Mouse (Mus musculus): ENCODE measurements around the gene Arfgap3. TPM values are rescaled to one million over a fixed set of nuclear protein-coding genes. Genes with fewer than 3 reads are reported as not detected.
"Not testable (repeated sequence)": the region's sequence is repeated elsewhere in the genome, so short reads cannot be mapped to it uniquely, and the experiment has no call there.

The Arfgap3 gene
- polyA plus RNA-seq, 1 experiment from 2014 or later: 37.1 TPM

DNA sequence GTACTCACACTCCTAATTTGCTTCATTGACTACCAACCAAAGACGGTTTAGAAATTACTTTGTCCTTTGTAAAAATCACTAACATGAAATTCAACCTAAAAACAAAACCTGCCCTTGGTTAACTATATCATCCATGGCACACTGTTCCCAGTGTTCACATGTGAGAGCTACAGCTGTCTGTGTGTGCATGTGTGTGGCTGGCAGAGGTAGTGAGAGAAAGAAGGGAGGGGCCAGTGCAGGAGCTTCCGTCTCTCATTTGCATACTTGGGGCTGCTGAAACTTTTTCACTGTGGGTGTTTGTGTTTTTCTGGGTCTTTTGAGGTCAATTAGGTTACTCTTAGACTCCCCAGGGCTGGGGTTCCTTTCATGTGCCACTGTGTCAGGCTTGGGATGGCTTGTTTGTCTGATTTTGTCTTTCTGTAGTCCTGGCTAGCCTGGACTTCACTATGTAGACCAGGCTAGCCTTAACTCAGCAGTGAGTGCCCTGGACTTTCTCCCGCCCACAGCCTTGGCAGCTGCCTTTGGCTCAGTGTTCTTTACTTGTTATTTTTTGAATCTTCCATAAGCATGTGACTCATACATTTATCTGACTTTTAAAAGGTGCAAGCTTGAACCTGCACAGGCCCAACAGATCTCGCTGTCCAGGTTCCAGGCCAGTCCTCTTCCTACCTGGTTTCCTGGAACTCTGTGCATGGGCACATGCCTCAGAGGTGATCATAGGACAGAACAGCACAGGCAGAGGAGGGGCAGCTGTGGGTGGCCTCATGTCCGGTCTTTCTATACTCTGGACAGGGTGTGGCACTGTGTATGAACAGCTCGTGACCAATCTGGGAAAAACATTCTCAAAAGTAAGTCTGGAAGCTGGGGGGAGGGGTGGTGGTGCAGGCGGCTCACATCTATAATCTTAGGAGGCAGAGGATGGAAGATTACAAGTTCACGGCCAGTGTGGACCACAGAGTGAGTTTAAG, 11.9 kb downstream of the Arfgap3 start:
- Histone ChIP-seq H3K27me3 (ENCODE audit: control insufficient read depth, insufficient read depth, low read length) (no peaks in the 10 kb centered on the region), H3K27ac (ENCODE audit: low read depth, low read length) (no peak overlapping the region), H3K4me1 (ENCODE audit: control insufficient read depth, insufficient read depth, low read length) (no peaks in the 10 kb centered on the region), H3K9me3 (ENCODE audit: control insufficient read depth, low read length) (no peaks in the 10 kb centered on the region), H3K9ac (ENCODE audit: low read length) (no peak overlapping the region), H3K4me3 (ENCODE audit: low read depth, low read length) (no peak overlapping the region), H3K4me2 (ENCODE audit: low read depth) (no peak overlapping the region), H3K36me3 (ENCODE audit: control insufficient read depth, insufficient read depth, low read length) (no peaks in the 10 kb centered on the region)
- no peak for ATAC-seq (ENCODE audit: insufficient read depth, low FRiP score, low TSS enrichment)
- no peak for DNase-seq (ENCODE audit: low spot score)
- WGBS: 86% methylated on average over 8 of the region's 8 CpGs

DNA sequence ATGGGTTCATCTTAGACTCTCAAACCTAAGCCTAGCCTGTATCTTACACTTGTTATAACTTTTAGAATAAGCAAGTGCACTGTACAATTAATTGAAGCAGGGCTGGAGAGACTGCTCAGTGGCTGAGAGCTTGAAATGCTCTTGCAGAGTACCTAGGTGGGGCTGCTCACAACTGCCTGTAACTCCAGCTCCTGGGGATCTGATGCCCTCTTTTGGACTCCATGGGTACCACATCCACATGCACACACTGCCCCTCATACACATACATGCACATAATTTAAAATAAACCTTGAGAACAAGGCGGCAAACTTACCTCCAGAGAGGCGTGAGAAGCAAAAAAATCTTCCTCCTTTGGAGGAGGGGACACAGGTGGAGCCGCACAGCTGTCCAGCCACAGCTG, 17.7 kb downstream of the Arfgap3 start:
- no peaks in the 10 kb centered on the region for H3K27me3 ChIP-seq (ENCODE audit: control insufficient read depth, insufficient read depth, low read length)
- no peaks in the 10 kb centered on the region for H3K4me1 ChIP-seq (ENCODE audit: control insufficient read depth, insufficient read depth, low read length)
- 80% methylated on average over 3 of the region's 3 CpGs for WGBS
- H3K9me3 ChIP-seq (ENCODE audit: control insufficient read depth, low read length): no peaks in the 10 kb centered on the region
- no peak for DNase-seq (ENCODE audit: low spot score)
- no peak overlapping the region for H3K4me3 ChIP-seq (ENCODE audit: low read depth, low read length)
- no peak for ATAC-seq (ENCODE audit: insufficient read depth, low FRiP score, low TSS enrichment)
- no peak overlapping the region for H3K27ac ChIP-seq (ENCODE audit: low read depth, low read length)
- peaks cover 2% of the 10 kb centered on the region; the same call in 1 of the 2 replicates for H3K36me3 ChIP-seq (ENCODE audit: control insufficient read depth, insufficient read depth, low read length)
- no peak overlapping the region for H3K4me2 ChIP-seq (ENCODE audit: low read depth)
- H3K9ac ChIP-seq (ENCODE audit: low read length): no peak overlapping the region

GRCm38 (mm10) chr15:83328952-83329351, 21.1 kb downstream of the Arfgap3 start:
- Histone ChIP-seq H3K4me3 (ENCODE audit: low read depth, low read length) (no peak overlapping the region), H3K9ac (ENCODE audit: low read length) (no peak overlapping the region), H3K4me1 (ENCODE audit: control insufficient read depth, insufficient read depth, low read length) (no peaks in the 10 kb centered on the region), H3K27me3 (ENCODE audit: control insufficient read depth, insufficient read depth, low read length) (no peaks in the 10 kb centered on the region), H3K36me3 (ENCODE audit: control insufficient read depth, insufficient read depth, low read length) (peaks cover 2% of the 10 kb centered on the region; the same call in 1 of the 2 replicates), H3K27ac (ENCODE audit: low read depth, low read length) (no peak overlapping the region), H3K4me2 (ENCODE audit: low read depth) (no peak overlapping the region), H3K9me3 (ENCODE audit: control insufficient read depth, low read length) (no peaks in the 10 kb centered on the region)
- 89% methylated on average over 5 of the region's 5 CpGs for WGBS
- DNase-seq (ENCODE audit: low spot score) (no peak), ATAC-seq (ENCODE audit: insufficient read depth, low FRiP score, low TSS enrichment) (no peak)

DNA sequence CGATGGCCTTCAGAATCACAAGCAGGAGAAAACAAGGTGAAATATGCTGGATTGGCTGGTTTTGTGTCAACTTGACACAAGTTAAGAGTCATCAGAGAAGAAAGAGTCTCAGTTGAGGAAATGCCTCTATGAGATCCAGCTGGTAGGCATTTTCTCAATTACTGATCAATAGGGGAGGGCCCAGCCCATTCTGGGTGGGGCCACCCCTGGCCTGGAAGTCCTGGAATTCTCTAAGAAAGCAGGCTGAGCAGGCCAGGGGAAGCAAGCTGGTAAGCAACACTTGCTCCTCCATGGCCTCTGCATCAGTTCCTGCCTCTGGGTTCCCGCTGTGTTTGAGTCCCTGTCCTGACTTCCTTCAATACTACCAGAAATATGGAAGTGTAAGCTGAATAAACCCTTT, 27.0 kb downstream of the Arfgap3 start:
- no peak overlapping the region for H3K4me2 ChIP-seq (ENCODE audit: low read depth)
- H3K27ac ChIP-seq (ENCODE audit: low read depth, low read length): no peak overlapping the region
- no peak for ATAC-seq (ENCODE audit: insufficient read depth, low FRiP score, low TSS enrichment)
- H3K27me3 ChIP-seq (ENCODE audit: control insufficient read depth, insufficient read depth, low read length): no peaks in the 10 kb centered on the region
- no peak for DNase-seq (ENCODE audit: low spot score)
- 87% methylated on average over 2 of the region's 2 CpGs for WGBS
- H3K9me3 ChIP-seq (ENCODE audit: control insufficient read depth, low read length): no peaks in the 10 kb centered on the region
- H3K4me1 ChIP-seq (ENCODE audit: control insufficient read depth, insufficient read depth, low read length): no peaks in the 10 kb centered on the region
- H3K9ac ChIP-seq (ENCODE audit: low read length): no peak overlapping the region
- no peak overlapping the region for H3K4me3 ChIP-seq (ENCODE audit: low read depth, low read length)
- H3K36me3 ChIP-seq (ENCODE audit: control insufficient read depth, insufficient read depth, low read length): no peaks in the 10 kb centered on the region; the same call in 1 of the 2 replicates

- 85% methylated on average over 1 of the region's 1 CpGs for WGBS
- H3K4me1 ChIP-seq (ENCODE audit: control insufficient read depth, insufficient read depth, low read length): no peaks in the 10 kb centered on the region
Observed at GRCm38 (mm10) chr15:83314914-83315313, 35.1 kb downstream of the Arfgap3 start.

GRCm38 (mm10) chr15:83309878-83310277, 40.2 kb downstream of the Arfgap3 start:
- H3K9ac ChIP-seq (ENCODE audit: low read length): no peak overlapping the region
- H3K4me2 ChIP-seq (ENCODE audit: low read depth): no peak overlapping the region
- no peaks in the 10 kb centered on the region for H3K27me3 ChIP-seq (ENCODE audit: control insufficient read depth, insufficient read depth, low read length)
- WGBS: 90% methylated on average over 5 of the region's 5 CpGs
- no peaks in the 10 kb centered on the region for H3K9me3 ChIP-seq (ENCODE audit: control insufficient read depth, low read length)
- no peaks in the 10 kb centered on the region for H3K4me1 ChIP-seq (ENCODE audit: control insufficient read depth, insufficient read depth, low read length)
- DNase-seq (ENCODE audit: low spot score) (no peak), ATAC-seq (ENCODE audit: insufficient read depth, low FRiP score, low TSS enrichment) (no peak)
- H3K27ac ChIP-seq (ENCODE audit: low read depth, low read length): no peak overlapping the region
- peaks cover 5% of the 10 kb centered on the region for H3K36me3 ChIP-seq (ENCODE audit: control insufficient read depth, insufficient read depth, low read length)
- no peak overlapping the region for H3K4me3 ChIP-seq (ENCODE audit: low read depth, low read length)

More at GRCm38 (mm10) chr15:83314914-83315313, 35.1 kb downstream of the Arfgap3 start:
- no peak overlapping the region for H3K4me3 ChIP-seq (ENCODE audit: low read depth, low read length)
- DNase-seq (ENCODE audit: low spot score): no peak
- H3K27me3 ChIP-seq (ENCODE audit: control insufficient read depth, insufficient read depth, low read length): no peaks in the 10 kb centered on the region
- H3K36me3 ChIP-seq (ENCODE audit: control insufficient read depth, insufficient read depth, low read length): no peaks in the 10 kb centered on the region; the same call in none of the 2 replicates
- H3K27ac ChIP-seq (ENCODE audit: low read depth, low read length): no peak overlapping the region
- H3K9me3 ChIP-seq (ENCODE audit: control insufficient read depth, low read length): no peaks in the 10 kb centered on the region
- no peak overlapping the region for H3K4me2 ChIP-seq (ENCODE audit: low read depth)
- no peak overlapping the region for H3K9ac ChIP-seq (ENCODE audit: low read length)
- ATAC-seq (ENCODE audit: insufficient read depth, low FRiP score, low TSS enrichment): no peak

- 100% methylated on average over 1 of the region's 1 CpGs for WGBS
- H3K4me1 ChIP-seq (ENCODE audit: control insufficient read depth, insufficient read depth, low read length); H3K27me3 ChIP-seq (ENCODE audit: control insufficient read depth, insufficient read depth, low read length); H3K27ac ChIP-seq (ENCODE audit: low read depth, low read length); H3K9ac ChIP-seq (ENCODE audit: low read length); H3K36me3 ChIP-seq (ENCODE audit: control insufficient read depth, insufficient read depth, low read length); ATAC-seq (ENCODE audit: insufficient read depth, low FRiP score, low TSS enrichment); H3K9me3 ChIP-seq (ENCODE audit: control insufficient read depth, low read length); DNase-seq (ENCODE audit: low spot score); H3K4me3 ChIP-seq (ENCODE audit: low read depth, low read length); H3K4me2 ChIP-seq (ENCODE audit: low read depth): not testable (repeated sequence)
Observed at GRCm38 (mm10) chr15:83308708-83309107, 41.3 kb downstream of the Arfgap3 start.

DNA sequence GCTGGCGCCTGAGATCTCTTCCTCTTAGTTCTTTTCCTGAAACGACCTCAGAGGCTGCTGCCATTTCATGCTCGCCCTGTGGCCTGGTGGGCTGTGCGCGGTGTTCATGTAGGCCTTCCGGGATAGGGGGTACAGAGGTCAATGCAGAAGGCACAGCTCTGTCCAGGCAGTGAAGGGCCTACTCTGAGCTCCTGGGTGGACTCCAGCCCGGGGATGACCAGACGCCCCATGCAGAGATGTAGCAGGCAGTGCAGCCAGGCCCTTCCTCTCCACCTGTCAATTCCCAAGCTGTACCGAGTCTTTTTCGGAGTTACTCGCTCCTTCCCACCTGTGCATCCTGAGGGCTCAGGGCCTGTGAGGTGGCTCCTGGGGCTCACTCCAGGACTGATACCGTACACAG, 43.9 kb downstream of the Arfgap3 start:
- H3K4me2 ChIP-seq (ENCODE audit: low read depth): no peak overlapping the region
- H3K27me3 ChIP-seq (ENCODE audit: control insufficient read depth, insufficient read depth, low read length): no peaks in the 10 kb centered on the region
- peaks cover 5% of the 10 kb centered on the region for H3K36me3 ChIP-seq (ENCODE audit: control insufficient read depth, insufficient read depth, low read length)
- ATAC-seq (ENCODE audit: insufficient read depth, low FRiP score, low TSS enrichment) (no peak), DNase-seq (ENCODE audit: low spot score) (no peak)
- H3K4me1 ChIP-seq (ENCODE audit: control insufficient read depth, insufficient read depth, low read length): no peaks in the 10 kb centered on the region
- WGBS: 93% methylated on average over 12 of the region's 12 CpGs
- no peaks in the 10 kb centered on the region for H3K9me3 ChIP-seq (ENCODE audit: control insufficient read depth, low read length)
- H3K27ac ChIP-seq (ENCODE audit: low read depth, low read length): no peak overlapping the region
- no peak overlapping the region for H3K4me3 ChIP-seq (ENCODE audit: low read depth, low read length)
- H3K9ac ChIP-seq (ENCODE audit: low read length): no peak overlapping the region

Data from neural tube, embryonic 11.5 days (tissue).